Mouse (Mus musculus) neural tube, embryonic 12.5 days (tissue): ENCODE measurements at regions not wholly inside any gene's neighbourhood (a gene's known extent, or its start where the extent isn't known, plus 50 kb on each side); places are given as distances from the start of the nearest gene placed in this dataset.
A peak's percentile ranks its signal among the peaks of the same experiment; 100 is the strongest.

Source experiments
- ATAC-seq: fragments of 200-750 bp; cut with Nextera tagmentation; 2 replicates; pipeline ENCODE4 v1.8.0; 2017; ENCODE audit warnings: low read depth, mild to moderate bottlenecking, moderate TSS enrichment, moderate library complexity; ENCODE audit not compliant: low FRiP score
- H3K27ac ChIP-seq: fragments of 300-500 bp; sonication (generic); 2 replicates; pipeline ENCODE4 v1.5.1; 2016
- H3K27me3 ChIP-seq: fragments of 300-500 bp; sonication (generic); replicated peaks from 2 replicates; pipeline ENCODE4 v1.6.1; 2016; ENCODE audit warnings: mild to moderate bottlenecking
- H3K36me3 ChIP-seq: fragments of 300-500 bp; sonication (generic); 2 replicates; pipeline ENCODE4 v1.6.1; 2016; ENCODE audit warnings: mild to moderate bottlenecking
- H3K4me1 ChIP-seq: fragments of 300-500 bp; sonication (generic); 2 replicates; pipeline ENCODE4 v1.6.1; 2016
- H3K4me2 ChIP-seq: fragments of 300-500 bp; sonication (generic); replicated peaks from 2 replicates; pipeline ENCODE4 v1.6.1; 2016; ENCODE audit warnings: mild to moderate bottlenecking
- H3K4me3 ChIP-seq: fragments of 300-500 bp; sonication (generic); 2 replicates; pipeline ENCODE4 v1.5.1; 2016
- H3K9ac ChIP-seq: fragments of 300-500 bp; sonication (generic); 2 replicates; pipeline ENCODE4 v1.6.1; 2016; ENCODE audit warnings: mild to moderate bottlenecking
- H3K9me3 ChIP-seq: fragments of 300-500 bp; sonication (generic); 2 replicates; pipeline ENCODE4 v1.6.1; 2016; ENCODE audit warnings: mild to moderate bottlenecking
- WGBS: fragments of 180-500 bp; shearing (Covaris S2); methylation state at CpG from one replicate; pipeline ENCODE4 v1.1.7; 2016; 5-methylcytosine and 5-hydroxymethylcytosine counted together

DNA sequence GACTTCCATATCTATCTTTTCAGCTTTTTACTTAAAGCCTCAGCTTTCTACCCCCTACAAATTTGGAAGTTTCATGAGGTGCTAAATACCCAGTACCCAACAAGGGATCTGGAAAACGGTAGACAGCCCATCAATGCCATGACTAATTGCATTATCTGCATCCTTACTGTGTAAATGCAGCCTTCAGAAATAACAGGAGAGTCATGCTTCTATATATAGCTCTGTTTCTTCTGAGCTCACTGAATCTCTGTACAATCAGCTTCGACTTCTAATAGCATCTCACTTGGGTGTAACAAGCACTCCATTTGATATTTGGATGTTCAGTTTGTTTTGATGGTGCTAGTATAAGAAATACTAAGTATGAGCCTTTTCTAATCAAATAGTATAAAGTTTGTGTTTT, 120.7 kb downstream of the Tmsb4x start:
- no peak overlapping the region for H3K4me3 ChIP-seq
- H3K4me2 ChIP-seq = no peak overlapping the region
- ATAC-seq = no peak
- H3K36me3 ChIP-seq = no peaks in the 10 kb centered on the region
- H3K27me3 ChIP-seq = no peaks in the 10 kb centered on the region
- 29% methylated on average over 2 of the region's 2 CpGs for WGBS
- H3K9ac ChIP-seq = no peak overlapping the region
- H3K9me3 ChIP-seq = no peaks in the 10 kb centered on the region
- H3K4me1 ChIP-seq = no peaks in the 10 kb centered on the region
- H3K27ac ChIP-seq = no peak overlapping the region

DNA sequence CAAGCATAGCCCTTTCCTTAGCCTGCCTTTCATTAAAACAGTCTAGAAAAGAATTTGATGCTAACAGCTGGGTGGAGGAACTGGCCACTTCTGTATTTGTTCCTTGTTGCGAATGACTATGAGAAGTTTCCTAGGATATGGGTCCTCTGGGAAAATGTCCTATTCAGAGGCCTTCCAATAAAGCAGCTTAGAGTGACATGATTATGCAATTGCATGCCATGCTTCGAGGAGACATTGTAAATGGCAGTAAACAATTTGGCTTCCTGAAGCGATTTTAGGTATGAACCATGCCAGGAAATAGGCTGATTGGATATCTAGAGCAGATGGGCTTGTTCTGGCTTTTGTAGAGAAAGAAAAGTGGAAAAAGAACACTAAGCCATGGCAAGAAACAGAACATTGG, 128.3 kb downstream of the Tmsb4x start:
- Histone ChIP-seq H3K9me3 (no peaks in the 10 kb centered on the region), H3K36me3 (no peaks in the 10 kb centered on the region), H3K9ac (no peak overlapping the region), H3K4me1 (no peaks in the 10 kb centered on the region), H3K27me3 (no peaks in the 10 kb centered on the region), H3K4me2 (no peak overlapping the region), H3K27ac (no peak overlapping the region), H3K4me3 (no peak overlapping the region)
- no peak for ATAC-seq
- WGBS = 61% methylated on average over 3 of the region's 3 CpGs

DNA sequence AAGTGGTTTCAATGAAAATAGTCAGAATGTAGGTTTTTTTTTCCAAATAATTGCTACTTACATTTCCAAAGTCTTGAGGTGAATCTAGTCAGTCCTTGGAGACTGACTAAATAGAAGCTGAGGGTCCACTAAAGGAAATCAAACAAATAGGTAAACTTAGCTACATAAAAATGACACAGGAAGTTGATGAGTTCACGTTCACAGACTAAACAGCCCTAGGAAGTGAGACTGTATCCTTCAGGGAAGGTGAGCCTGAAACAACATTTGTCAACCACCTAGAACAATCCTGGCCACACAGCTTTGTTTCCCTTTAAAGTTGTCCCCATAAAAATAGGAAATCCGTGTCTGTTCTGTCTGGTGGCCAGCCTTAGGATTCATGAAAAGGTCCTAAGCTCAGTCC, 140.0 kb downstream of the Tmsb4x start:
- Histone ChIP-seq H3K4me1 (no peaks in the 10 kb centered on the region), H3K4me2 (no peak overlapping the region), H3K27ac (no peak overlapping the region), H3K9ac (no peak overlapping the region), H3K9me3 (no peaks in the 10 kb centered on the region), H3K36me3 (no peaks in the 10 kb centered on the region), H3K4me3 (no peak overlapping the region), H3K27me3 (no peaks in the 10 kb centered on the region; the same call in 1 of the 2 replicates)
- ATAC-seq = no peak
- 79% methylated on average over 2 of the region's 2 CpGs for WGBS

DNA sequence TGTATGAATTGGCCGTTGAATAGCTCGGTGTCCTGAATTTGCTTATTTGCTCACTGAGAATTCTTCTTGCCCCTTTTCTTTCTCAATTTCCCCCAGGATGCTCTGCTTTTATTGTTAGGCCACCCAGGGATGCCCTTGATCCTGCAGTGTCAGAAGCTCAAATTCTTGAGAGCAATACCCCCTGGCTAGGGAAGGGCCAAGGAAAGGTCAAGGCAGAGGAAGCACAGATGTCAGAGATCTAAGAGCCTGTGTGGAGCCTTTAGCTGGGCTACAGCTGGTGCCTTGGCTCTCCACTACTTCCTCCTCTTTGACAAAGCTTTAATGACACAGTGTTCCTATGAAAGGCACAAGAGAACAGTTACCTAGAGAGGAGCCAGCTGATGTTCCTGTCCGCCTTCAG, 141.2 kb downstream of the Tmsb4x start:
- Histone ChIP-seq H3K4me3 (no peak overlapping the region), H3K9ac (no peak overlapping the region), H3K9me3 (no peaks in the 10 kb centered on the region), H3K4me2 (no peak overlapping the region), H3K4me1 (no peaks in the 10 kb centered on the region), H3K27me3 (no peaks in the 10 kb centered on the region; the same call in 1 of the 2 replicates), H3K27ac (no peak overlapping the region), H3K36me3 (no peaks in the 10 kb centered on the region)
- WGBS = 62% methylated on average over 3 of the region's 3 CpGs
- no peak for ATAC-seq

DNA sequence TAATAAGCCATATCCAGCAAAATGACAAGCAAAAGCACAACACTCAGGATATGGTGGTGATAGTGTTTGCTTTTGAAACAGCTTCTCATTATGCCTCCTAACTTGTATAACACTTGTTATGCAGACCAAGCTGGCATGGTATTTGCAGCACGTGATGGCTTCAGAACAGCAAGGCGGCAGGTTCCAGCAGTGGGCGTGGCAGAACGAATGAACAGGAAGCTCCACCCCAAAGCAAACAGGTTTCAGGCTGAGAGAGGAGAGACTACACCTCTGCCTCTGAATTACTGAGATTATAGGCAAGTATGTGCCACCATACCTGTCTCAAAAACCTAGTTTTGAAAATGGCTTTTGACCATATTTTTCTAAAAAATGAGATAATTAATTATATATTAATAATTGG, 145.2 kb downstream of the Tmsb4x start:
- Histone ChIP-seq H3K27me3 (peaks cover 5% of the 10 kb centered on the region), H3K27ac (no peak overlapping the region), H3K4me2 (no peak overlapping the region), H3K9ac (no peak overlapping the region), H3K9me3 (no peaks in the 10 kb centered on the region), H3K4me1 (no peaks in the 10 kb centered on the region), H3K36me3 (no peaks in the 10 kb centered on the region), H3K4me3 (no peak overlapping the region)
- no peak for ATAC-seq
- WGBS = 52% methylated on average over 4 of the region's 4 CpGs

DNA sequence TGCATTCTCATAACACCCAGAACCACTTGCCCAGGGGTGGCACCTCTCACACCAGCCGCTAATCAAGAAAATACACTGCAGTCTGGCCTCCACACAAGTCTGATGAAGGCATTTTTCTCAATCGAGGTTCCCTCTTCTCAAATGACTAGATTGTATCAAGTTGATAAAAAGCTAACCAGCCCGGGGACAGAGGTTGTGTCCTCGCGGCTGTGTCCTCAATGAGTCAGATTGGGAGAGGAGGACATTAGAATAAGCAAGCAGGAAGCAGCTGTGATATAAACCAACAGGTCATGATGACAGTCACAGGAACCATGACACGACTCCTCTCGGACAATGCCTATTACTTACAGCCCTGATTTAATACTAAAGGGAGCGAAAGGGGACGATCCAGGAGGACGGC, 156.7 kb downstream of the Tmsb4x start:
- no peaks in the 10 kb centered on the region for H3K4me1 ChIP-seq
- H3K36me3 ChIP-seq = no peaks in the 10 kb centered on the region
- no peaks in the 10 kb centered on the region for H3K9me3 ChIP-seq
- no peaks in the 10 kb centered on the region for H3K27me3 ChIP-seq
- H3K4me2 ChIP-seq = no peak overlapping the region
- WGBS = 76% methylated on average over 10 of the region's 10 CpGs
- no peak overlapping the region for H3K9ac ChIP-seq
- no peak overlapping the region for H3K27ac ChIP-seq
- ATAC-seq = no peak
- no peak overlapping the region for H3K4me3 ChIP-seq

DNA sequence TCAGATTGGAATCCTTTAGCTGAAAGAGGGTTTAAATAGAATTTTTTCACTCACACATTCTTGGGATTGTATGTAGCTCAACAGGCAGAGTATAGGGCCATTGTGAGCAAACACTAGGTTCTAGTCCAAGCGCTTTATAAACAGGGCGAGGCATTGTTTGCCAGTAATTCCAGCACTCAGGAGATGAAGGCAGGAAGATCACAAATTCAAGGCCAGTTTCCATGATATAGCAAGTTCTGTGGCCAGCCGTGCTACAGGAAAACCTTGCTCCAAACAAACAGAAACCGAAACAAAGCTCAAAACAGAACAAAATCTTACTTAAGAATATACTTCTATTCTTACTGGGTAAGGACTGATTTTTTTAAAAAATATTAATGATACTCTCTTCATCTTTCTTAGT, 159.0 kb downstream of the Tmsb4x start:
- H3K36me3 ChIP-seq = no peaks in the 10 kb centered on the region
- no peak overlapping the region for H3K9ac ChIP-seq
- no peak overlapping the region for H3K4me2 ChIP-seq
- no peak overlapping the region for H3K4me3 ChIP-seq
- H3K4me1 ChIP-seq = no peaks in the 10 kb centered on the region
- WGBS = 76% methylated on average over 4 of the region's 4 CpGs
- H3K27ac ChIP-seq = no peak overlapping the region
- no peak for ATAC-seq
- no peaks in the 10 kb centered on the region for H3K27me3 ChIP-seq
- H3K9me3 ChIP-seq = no peaks in the 10 kb centered on the region

DNA sequence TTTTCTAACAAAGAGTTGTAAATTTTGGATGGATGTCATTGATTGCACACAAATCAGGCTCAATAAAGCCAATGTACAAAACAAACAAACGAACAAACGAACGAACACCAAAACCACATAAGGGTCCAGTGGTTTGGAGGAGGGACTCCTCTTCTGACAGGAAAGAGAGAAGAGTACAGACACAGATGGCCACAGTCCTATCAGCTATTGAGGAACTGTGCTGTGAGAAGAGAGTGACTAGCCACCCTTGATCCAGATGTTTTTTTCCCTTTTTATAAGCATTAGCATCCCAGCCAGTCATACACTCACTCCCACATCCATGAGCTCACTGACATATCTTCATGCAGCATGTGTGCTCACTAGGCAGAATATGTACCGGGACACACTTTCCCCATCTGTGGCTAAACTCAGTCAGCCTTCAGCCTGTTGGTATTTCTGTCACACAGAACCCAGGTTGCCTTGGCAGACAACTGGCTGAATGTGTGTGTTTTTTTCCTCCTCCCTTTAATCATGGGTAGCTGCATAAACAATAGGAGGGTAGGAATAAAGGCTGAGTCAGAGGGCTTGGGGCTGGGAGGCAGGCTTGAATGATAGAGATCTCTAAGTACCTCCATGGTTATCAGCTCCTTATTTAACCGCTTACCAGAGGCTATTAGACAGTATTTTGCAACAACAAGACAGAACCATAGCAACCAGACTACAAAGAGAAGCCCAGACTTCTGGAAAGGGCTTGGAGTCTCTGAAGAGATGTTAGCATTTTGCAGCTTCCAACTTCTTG, 159.7 kb downstream of the Tmsb4x start:
- no peak overlapping the region for H3K9ac ChIP-seq
- no peaks in the 10 kb centered on the region for H3K36me3 ChIP-seq
- peak; percentile 61 for ATAC-seq
- H3K27ac ChIP-seq = no peak overlapping the region
- WGBS = 72% methylated on average over 5 of the region's 5 CpGs
- no peak overlapping the region for H3K4me2 ChIP-seq
- H3K9me3 ChIP-seq = no peaks in the 10 kb centered on the region
- no peak overlapping the region for H3K4me3 ChIP-seq
- H3K4me1 ChIP-seq = no peaks in the 10 kb centered on the region
- H3K27me3 ChIP-seq = no peaks in the 10 kb centered on the region

DNA sequence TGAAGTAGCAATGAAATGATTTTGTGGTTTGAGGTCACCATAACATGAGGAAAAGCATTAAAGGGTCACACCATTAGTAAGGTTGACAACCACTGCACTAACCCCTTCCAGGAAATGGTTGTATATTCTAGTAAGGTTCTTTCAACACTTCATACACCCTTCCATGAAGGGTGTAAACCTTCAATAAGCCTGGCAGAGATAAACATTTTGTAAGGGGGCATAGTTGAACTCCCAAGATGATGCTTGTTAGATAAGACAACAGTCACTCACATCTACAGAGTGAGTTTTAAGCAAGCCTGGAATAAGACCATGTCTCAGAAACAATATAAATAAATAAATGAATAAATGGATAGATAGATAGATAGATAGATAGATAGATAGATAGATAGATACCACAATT, 171.1 kb downstream of the Tmsb4x start:
- Histone ChIP-seq H3K4me2 (no peak overlapping the region), H3K27ac (no peak overlapping the region), H3K4me1 (no peaks in the 10 kb centered on the region)

DNA sequence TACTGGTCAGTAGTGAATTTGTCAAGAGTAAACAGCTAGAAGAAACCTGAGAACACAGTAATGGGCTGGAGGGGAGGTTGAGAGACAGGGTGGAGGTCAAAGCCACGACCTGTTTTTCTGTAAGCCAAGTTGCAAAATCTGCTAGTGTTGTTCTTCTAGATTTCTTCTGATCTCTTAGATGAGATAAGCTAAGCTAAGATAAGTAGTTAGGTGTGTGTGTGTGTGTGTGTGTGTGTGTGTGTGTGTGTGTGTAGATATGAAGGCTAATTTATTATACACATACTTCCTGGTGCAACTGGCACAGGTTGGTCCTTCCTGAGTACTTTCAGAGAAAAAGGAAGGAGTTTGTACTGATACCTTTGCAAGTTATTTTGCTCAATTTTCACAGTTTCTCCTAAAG, 172.8 kb downstream of the Tmsb4x start:
- ATAC-seq = no peak
- no peaks in the 10 kb centered on the region for H3K4me1 ChIP-seq
- no peak overlapping the region for H3K27ac ChIP-seq
- H3K9ac ChIP-seq = no peak overlapping the region
- no peaks in the 10 kb centered on the region for H3K36me3 ChIP-seq
- no peaks in the 10 kb centered on the region for H3K27me3 ChIP-seq
- H3K4me3 ChIP-seq = no peak overlapping the region
- H3K4me2 ChIP-seq = no peak overlapping the region
- 58% methylated on average over 1 of the region's 1 CpGs for WGBS
- H3K9me3 ChIP-seq = no peaks in the 10 kb centered on the region

More for the DNA sequence above, 171.1 kb downstream of the Tmsb4x start:
- no peak for ATAC-seq
- Histone ChIP-seq H3K4me3 (no peak overlapping the region), H3K27me3 (no peaks in the 10 kb centered on the region), H3K9ac (no peak overlapping the region), H3K36me3 (no peaks in the 10 kb centered on the region), H3K9me3 (no peaks in the 10 kb centered on the region)

DNA sequence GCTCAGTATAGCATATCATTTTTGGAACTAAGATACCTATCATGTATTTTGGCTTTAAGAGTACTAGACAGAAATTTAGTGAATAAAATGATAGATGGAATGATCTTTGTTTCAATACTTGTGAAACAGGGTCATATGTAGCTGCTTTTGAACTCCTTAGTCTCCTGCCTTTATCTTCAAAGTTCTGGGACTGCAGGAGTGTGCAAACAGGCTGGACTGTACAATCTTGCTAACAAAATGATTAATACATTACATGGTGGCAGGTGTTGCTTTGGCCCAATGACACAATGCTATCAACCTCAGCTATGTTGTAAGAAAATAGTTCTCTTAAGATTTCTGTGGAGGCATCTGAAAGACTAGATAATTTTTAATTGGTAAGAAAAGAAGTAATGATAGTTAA, 173.5 kb downstream of the Tmsb4x start:
- Histone ChIP-seq H3K36me3 (no peaks in the 10 kb centered on the region), H3K9me3 (no peaks in the 10 kb centered on the region), H3K4me1 (no peaks in the 10 kb centered on the region), H3K9ac (no peak overlapping the region), H3K4me3 (no peak overlapping the region), H3K27ac (no peak overlapping the region), H3K27me3 (no peaks in the 10 kb centered on the region; the same call in 1 of the 2 replicates), H3K4me2 (no peak overlapping the region)
- no peak for ATAC-seq

DNA sequence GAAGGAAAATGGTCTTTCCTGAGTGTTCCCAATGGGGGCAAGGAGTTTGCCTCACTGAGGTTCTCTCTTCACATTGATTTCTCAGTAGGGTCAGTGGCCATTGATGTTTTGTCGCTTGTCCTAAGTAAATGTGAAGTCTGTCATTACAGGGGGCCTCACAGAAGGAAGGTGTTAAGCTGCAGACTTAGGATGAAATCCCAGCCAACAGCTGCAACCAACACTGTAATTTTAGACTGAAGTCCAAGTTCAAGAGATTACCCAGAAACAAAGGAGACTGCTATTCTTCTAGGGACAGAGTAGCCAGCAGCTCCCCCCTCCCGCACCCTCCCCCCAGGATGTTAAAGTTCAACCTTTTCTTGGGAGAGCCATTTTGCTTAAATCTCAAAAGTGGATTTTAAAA, 176.0 kb downstream of the Tmsb4x start:
- Histone ChIP-seq H3K27ac (no peak overlapping the region), H3K4me1 (no peaks in the 10 kb centered on the region), H3K36me3 (no peaks in the 10 kb centered on the region), H3K9ac (no peak overlapping the region), H3K9me3 (no peaks in the 10 kb centered on the region), H3K4me3 (no peak overlapping the region), H3K27me3 (no peaks in the 10 kb centered on the region; the same call in 1 of the 2 replicates), H3K4me2 (no peak overlapping the region)
- 94% methylated on average over 2 of the region's 2 CpGs for WGBS
- ATAC-seq = no peak

DNA sequence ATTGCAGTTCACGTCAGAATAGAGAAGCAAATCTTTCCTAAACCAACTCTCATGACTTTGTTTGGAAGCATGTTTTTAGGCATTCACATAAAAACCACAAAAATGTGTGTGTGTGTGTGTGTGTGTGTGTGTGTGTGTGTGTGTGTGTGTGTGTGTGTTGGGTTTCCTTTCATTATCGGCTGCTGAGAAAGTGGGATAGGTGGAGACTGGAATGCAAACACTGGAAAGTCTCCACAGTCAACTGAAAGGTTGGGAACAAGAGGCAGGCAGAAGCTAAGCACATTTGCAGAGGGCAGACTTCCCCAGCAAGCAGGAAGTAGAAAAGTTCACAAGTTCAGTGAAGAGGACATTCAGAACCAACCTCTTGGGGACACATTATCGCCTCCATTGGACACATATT, 176.5 kb downstream of the Tmsb4x start:
- Histone ChIP-seq H3K9ac (no peak overlapping the region), H3K36me3 (no peaks in the 10 kb centered on the region), H3K4me1 (no peaks in the 10 kb centered on the region), H3K9me3 (no peaks in the 10 kb centered on the region), H3K27me3 (no peaks in the 10 kb centered on the region; the same call in 1 of the 2 replicates), H3K27ac (no peak overlapping the region), H3K4me2 (no peak overlapping the region), H3K4me3 (no peak overlapping the region)
- WGBS = 72% methylated on average over 3 of the region's 3 CpGs
- ATAC-seq = no peak
